Mouse (Mus musculus) midbrain, embryonic 13.5 days (tissue): ENCODE measurements at regions not wholly inside any gene's neighbourhood (a gene's known extent, or its start where the extent isn't known, plus 50 kb on each side); places are given as distances from the start of the nearest gene placed in this dataset.

Experiments used
- ATAC-seq: fragments of 200-750 bp; cut with Nextera tagmentation; 2 replicates; pipeline ENCODE4 v1.8.0; 2017; ENCODE audit warnings: mild to moderate bottlenecking, moderate TSS enrichment, moderate library complexity
- H3K27ac ChIP-seq: fragments of 300-500 bp; sonication (generic); 2 replicates; pipeline ENCODE4 v1.5.1; 2015; ENCODE audit warnings: inconsistent platforms, mild to moderate bottlenecking, moderate library complexity
- H3K27me3 ChIP-seq: fragments of 300-500 bp; sonication (generic); 2 replicates; pipeline ENCODE4 v1.6.1; 2015; ENCODE audit warnings: mild to moderate bottlenecking, inconsistent platforms
- H3K36me3 ChIP-seq: fragments of 300-500 bp; sonication (generic); 2 replicates; pipeline ENCODE4 v1.6.1; 2015; ENCODE audit warnings: mild to moderate bottlenecking, inconsistent platforms
- H3K4me1 ChIP-seq: fragments of 300-500 bp; sonication (generic); replicated peaks from 2 replicates; pipeline ENCODE4 v1.6.1; 2015; ENCODE audit warnings: inconsistent platforms
- H3K4me2 ChIP-seq: fragments of 300-500 bp; sonication (generic); replicated peaks from 2 replicates; pipeline ENCODE4 v1.6.1; 2015; ENCODE audit warnings: moderate library complexity, mild to moderate bottlenecking, inconsistent platforms
- H3K4me3 ChIP-seq: fragments of 300-500 bp; sonication (generic); replicated peaks from 2 replicates; pipeline ENCODE4 v1.5.1; 2015; ENCODE audit warnings: mild to moderate bottlenecking, inconsistent platforms
- H3K9ac ChIP-seq: fragments of 300-500 bp; sonication (generic); replicated peaks from 2 replicates; pipeline ENCODE4 v1.6.1; 2015; ENCODE audit warnings: mild to moderate bottlenecking, inconsistent platforms
- H3K9me3 ChIP-seq: fragments of 300-500 bp; sonication (generic); 2 replicates; pipeline ENCODE4 v1.6.1; 2016; ENCODE audit warnings: mild to moderate bottlenecking, inconsistent platforms
- WGBS: fragments of 180-500 bp; shearing (Covaris S2); methylation state at CpG from one replicate; pipeline ENCODE4 v1.1.7; 2015; 5-methylcytosine and 5-hydroxymethylcytosine counted together

- WGBS: 92% methylated on average over 5 of the region's 5 CpGs
- Histone ChIP-seq H3K36me3 (no peaks in the 10 kb centered on the region), H3K27ac (no peak overlapping the region), H3K9ac (no peak overlapping the region), H3K4me1 (no peaks in the 10 kb centered on the region), H3K9me3 (no peaks in the 10 kb centered on the region), H3K4me2 (no peak overlapping the region), H3K4me3 (no peak overlapping the region), H3K27me3 (no peaks in the 10 kb centered on the region)
- no peak for ATAC-seq
Observed at GRCm38 (mm10) chr6:31066861-31067260, 108.0 kb upstream of the Klf14 start.

- no peak overlapping the region for H3K4me2 ChIP-seq
- H3K4me3 ChIP-seq: no peak overlapping the region
- H3K9me3 ChIP-seq: no peaks in the 10 kb centered on the region
- no peaks in the 10 kb centered on the region for H3K36me3 ChIP-seq
- no peak overlapping the region for H3K27ac ChIP-seq
- 87% methylated on average over 7 of the region's 7 CpGs for WGBS
- no peak overlapping the region for H3K9ac ChIP-seq
- no peak for ATAC-seq
- H3K4me1 ChIP-seq: no peaks in the 10 kb centered on the region
- H3K27me3 ChIP-seq: no peaks in the 10 kb centered on the region
Observed at GRCm38 (mm10) chr6:31067453-31067852, 108.6 kb upstream of the Klf14 start.

- Histone ChIP-seq H3K36me3 (no peaks in the 10 kb centered on the region), H3K9me3 (no peaks in the 10 kb centered on the region), H3K4me3 (no peak overlapping the region), H3K4me1 (no peaks in the 10 kb centered on the region), H3K27ac (no peak overlapping the region), H3K9ac (no peak overlapping the region), H3K4me2 (no peak overlapping the region), H3K27me3 (no peaks in the 10 kb centered on the region)
- 77% methylated on average over 13 of the region's 13 CpGs for WGBS
- ATAC-seq: no peak
Observed at GRCm38 (mm10) chr6:31069243-31069642, 110.4 kb upstream of the Klf14 start.

- H3K4me3 ChIP-seq: no peak overlapping the region
- H3K27me3 ChIP-seq: no peaks in the 10 kb centered on the region
- ATAC-seq: no peak
- H3K9ac ChIP-seq: no peak overlapping the region
- no peaks in the 10 kb centered on the region for H3K9me3 ChIP-seq
- peaks cover 3% of the 10 kb centered on the region for H3K4me1 ChIP-seq
- no peak overlapping the region for H3K27ac ChIP-seq
- H3K36me3 ChIP-seq: no peaks in the 10 kb centered on the region
- H3K4me2 ChIP-seq: no peak overlapping the region
- WGBS: 86% methylated on average over 6 of the region's 6 CpGs
Observed at GRCm38 (mm10) chr6:31070537-31070936, 111.7 kb upstream of the Klf14 start.

GRCm38 (mm10) chr6:31070966-31071365, 112.1 kb upstream of the Klf14 start:
- no peak overlapping the region for H3K27ac ChIP-seq
- H3K4me1 ChIP-seq: peaks cover 5% of the 10 kb centered on the region
- H3K9me3 ChIP-seq: no peaks in the 10 kb centered on the region
- H3K27me3 ChIP-seq: no peaks in the 10 kb centered on the region
- H3K4me2 ChIP-seq: no peak overlapping the region
- no peaks in the 10 kb centered on the region for H3K36me3 ChIP-seq
- 76% methylated on average over 9 of the region's 9 CpGs for WGBS
- no peak overlapping the region for H3K9ac ChIP-seq
- ATAC-seq: no peak
- no peak overlapping the region for H3K4me3 ChIP-seq

- Histone ChIP-seq H3K4me1 (peaks cover 7% of the 10 kb centered on the region), H3K27me3 (no peaks in the 10 kb centered on the region), H3K4me2 (no peak overlapping the region), H3K36me3 (no peaks in the 10 kb centered on the region), H3K27ac (no peak overlapping the region), H3K9me3 (no peaks in the 10 kb centered on the region), H3K9ac (no peak overlapping the region), H3K4me3 (no peak overlapping the region)
- ATAC-seq: no peak
- WGBS: 88% methylated on average over 7 of the region's 7 CpGs
Observed at GRCm38 (mm10) chr6:31072072-31072471, 113.2 kb upstream of the Klf14 start.

GRCm38 (mm10) chr6:31072559-31072958, 113.7 kb upstream of the Klf14 start:
- ATAC-seq: no peak
- Histone ChIP-seq H3K27me3 (no peaks in the 10 kb centered on the region), H3K4me3 (no peak overlapping the region), H3K36me3 (no peaks in the 10 kb centered on the region), H3K4me2 (no peak overlapping the region), H3K4me1 (peaks cover 7% of the 10 kb centered on the region), H3K9me3 (no peaks in the 10 kb centered on the region), H3K27ac (no peak overlapping the region), H3K9ac (no peak overlapping the region)
- 43% methylated on average over 5 of the region's 5 CpGs for WGBS

GRCm38 (mm10) chr6:31073338-31073737, 114.5 kb upstream of the Klf14 start:
- WGBS: 87% methylated on average over 8 of the region's 8 CpGs
- H3K27ac ChIP-seq: no peak overlapping the region
- H3K4me3 ChIP-seq: no peak overlapping the region
- peaks cover 7% of the 10 kb centered on the region for H3K4me1 ChIP-seq
- no peaks in the 10 kb centered on the region for H3K9me3 ChIP-seq
- no peak for ATAC-seq
- H3K36me3 ChIP-seq: no peaks in the 10 kb centered on the region
- H3K9ac ChIP-seq: no peak overlapping the region
- H3K4me2 ChIP-seq: no peak overlapping the region
- H3K27me3 ChIP-seq: no peaks in the 10 kb centered on the region

GRCm38 (mm10) chr6:31074394-31074793, 115.5 kb upstream of the Klf14 start:
- H3K4me2 ChIP-seq: no peak overlapping the region
- no peak overlapping the region for H3K9ac ChIP-seq
- no peak for ATAC-seq
- WGBS: 70% methylated on average over 9 of the region's 9 CpGs
- H3K9me3 ChIP-seq: no peaks in the 10 kb centered on the region
- no peak overlapping the region for H3K27ac ChIP-seq
- no peak overlapping the region for H3K4me3 ChIP-seq
- peaks cover 7% of the 10 kb centered on the region for H3K4me1 ChIP-seq
- no peaks in the 10 kb centered on the region for H3K36me3 ChIP-seq
- H3K27me3 ChIP-seq: no peaks in the 10 kb centered on the region

- H3K9ac ChIP-seq: no peak overlapping the region
- 35% methylated on average over 2 of the region's 2 CpGs for WGBS
- no peak overlapping the region for H3K4me2 ChIP-seq
- no peak for ATAC-seq
- no peaks in the 10 kb centered on the region for H3K36me3 ChIP-seq
- H3K4me1 ChIP-seq: peaks cover 7% of the 10 kb centered on the region
- H3K27ac ChIP-seq: no peak overlapping the region
- H3K4me3 ChIP-seq: no peak overlapping the region
- no peaks in the 10 kb centered on the region for H3K9me3 ChIP-seq
- no peaks in the 10 kb centered on the region for H3K27me3 ChIP-seq
Observed at GRCm38 (mm10) chr6:31075209-31075571, 116.3 kb upstream of the Klf14 start.

GRCm38 (mm10) chr6:31075572-31076477, 116.9 kb upstream of the Klf14 start:
- Histone ChIP-seq H3K4me2 (no peak overlapping the region), H3K27me3 (no peaks in the 10 kb centered on the region), H3K27ac (no peak overlapping the region), H3K4me3 (no peak overlapping the region), H3K9me3 (no peaks in the 10 kb centered on the region), H3K36me3 (no peaks in the 10 kb centered on the region), H3K4me1 (peaks cover 7% of the 10 kb centered on the region), H3K9ac (no peak overlapping the region)
- ATAC-seq: peak; percentile 86
- 22% methylated on average over 13 of the region's 13 CpGs for WGBS

GRCm38 (mm10) chr6:31076478-31076834, 117.6 kb upstream of the Klf14 start:
- Histone ChIP-seq H3K9me3 (no peaks in the 10 kb centered on the region), H3K9ac (no peak overlapping the region), H3K27me3 (no peaks in the 10 kb centered on the region), H3K4me2 (no peak overlapping the region), H3K27ac (no peak overlapping the region), H3K4me3 (no peak overlapping the region), H3K36me3 (no peaks in the 10 kb centered on the region), H3K4me1 (peaks cover 7% of the 10 kb centered on the region)
- no peak for ATAC-seq
- WGBS: 68% methylated on average over 6 of the region's 6 CpGs

- H3K27ac ChIP-seq: no peak overlapping the region
- peaks cover 7% of the 10 kb centered on the region for H3K4me1 ChIP-seq
- no peak overlapping the region for H3K9ac ChIP-seq
- no peak overlapping the region for H3K4me3 ChIP-seq
- H3K9me3 ChIP-seq: no peaks in the 10 kb centered on the region
- H3K36me3 ChIP-seq: no peaks in the 10 kb centered on the region
- ATAC-seq: no peak
- 77% methylated on average over 9 of the region's 9 CpGs for WGBS
- H3K27me3 ChIP-seq: no peaks in the 10 kb centered on the region
- no peak overlapping the region for H3K4me2 ChIP-seq
Observed at GRCm38 (mm10) chr6:31077216-31077615, 118.3 kb upstream of the Klf14 start.
